Mouse (Mus musculus) cortical plate, adult 2 months (tissue): ENCODE measurements around the gene Mars.

ENCODE experiments used
- CTCF ChIP-seq: fragments of 200-500 bp; IDR thresholded peaks from 2 replicates; pipeline ENCODE4 v1.5.1; 2011; ENCODE audit warnings: mild to moderate bottlenecking, control low read depth, low read length; ENCODE audit not compliant: insufficient read depth; ENCODE audit errors: extremely low read depth
- POLR2A ChIP-seq: fragments of 200-500 bp; IDR thresholded peaks from 2 replicates; pipeline ENCODE4 v1.6.1; 2011; ENCODE audit warnings: mild to moderate bottlenecking, low read length, control low read depth; ENCODE audit not compliant: insufficient read depth; ENCODE audit errors: extremely low read depth

DNA sequence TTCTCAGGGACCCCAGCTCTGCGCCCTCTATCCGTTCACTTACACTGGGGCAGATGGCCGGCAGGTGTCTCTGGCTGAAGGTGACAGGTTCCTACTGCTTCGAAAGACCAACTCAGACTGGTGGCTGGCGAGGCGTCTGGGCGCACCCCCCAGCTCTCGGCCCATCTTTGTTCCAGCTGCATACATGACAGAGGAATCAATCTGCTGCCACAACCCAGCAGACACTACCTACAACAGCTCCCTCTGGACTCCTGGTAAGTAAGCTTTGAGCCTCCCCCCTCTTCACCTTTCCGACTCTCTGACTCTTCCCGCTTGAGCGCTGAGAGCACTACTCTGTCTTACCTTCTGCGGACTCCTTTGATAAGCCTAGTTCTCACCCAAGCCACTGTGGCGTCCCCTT, 10.6 kb upstream of the Mars start:
- TF ChIP-seq POLR2A (no peak), CTCF (no peak)
